Mouse (Mus musculus) hindbrain, embryonic 11.5 days (tissue): ENCODE measurements around the gene Smyd3. TPM values are rescaled to one million over a fixed set of nuclear protein-coding genes. Genes with fewer than 3 reads are reported as not detected.
A peak's percentile ranks its signal among the peaks of the same experiment; 100 is the strongest.

ENCODE experiments used
- ATAC-seq: fragments of 200-750 bp; cut with Nextera tagmentation; 2 replicates; pipeline ENCODE4 v1.8.0; 2017; ENCODE audit warnings: mild to moderate bottlenecking, moderate TSS enrichment, moderate library complexity; ENCODE audit not compliant: low FRiP score
- DNase-seq: peaks from one replicate; pipeline ENCODE4 v3.0.0-alpha.2; 2015; ENCODE audit warnings: low spot score
- H3K27ac ChIP-seq: fragments of 300-500 bp; sonication (generic); 2 replicates; pipeline ENCODE4 v1.5.1; 2014; ENCODE audit warnings: mild to moderate bottlenecking, low read depth, low read length
- H3K27me3 ChIP-seq: fragments of 300-500 bp; sonication (generic); 2 replicates; pipeline ENCODE4 v1.6.1; 2014; ENCODE audit warnings: mild to moderate bottlenecking, low read length, moderate library complexity, mixed read lengths; ENCODE audit not compliant: control insufficient read depth, insufficient read depth
- H3K36me3 ChIP-seq: fragments of 300-500 bp; sonication (generic); 2 replicates; pipeline ENCODE4 v1.6.1; 2014; ENCODE audit warnings: mild to moderate bottlenecking, low read length, moderate library complexity, mixed read lengths; ENCODE audit not compliant: control insufficient read depth, insufficient read depth
- H3K4me1 ChIP-seq: fragments of 300-500 bp; sonication (generic); replicated peaks from 2 replicates; pipeline ENCODE4 v1.6.1; 2014; ENCODE audit warnings: low read length, mixed read lengths; ENCODE audit not compliant: control insufficient read depth, insufficient read depth
- H3K4me2 ChIP-seq: fragments of 300-500 bp; sonication (generic); replicated peaks from 2 replicates; pipeline ENCODE4 v1.6.1; 2014; ENCODE audit warnings: mild to moderate bottlenecking, low read depth, low read length
- H3K4me3 ChIP-seq: fragments of 300-500 bp; sonication (generic); 2 replicates; pipeline ENCODE4 v1.5.1; 2014; ENCODE audit warnings: low read depth, low read length
- H3K9ac ChIP-seq: fragments of 300-500 bp; sonication (generic); 2 replicates; pipeline ENCODE4 v1.6.1; 2014; ENCODE audit warnings: low read depth, low read length
- H3K9me3 ChIP-seq: fragments of 300-500 bp; sonication (generic); 2 replicates; pipeline ENCODE4 v1.6.1; 2016; ENCODE audit warnings: low read length; ENCODE audit not compliant: control insufficient read depth
- WGBS: fragments of 180-500 bp; shearing (Covaris S2); extraction: QIAGEN DNeasy Blood & Tissue Kit; methylation state at CpG from one replicate; pipeline ENCODE4 v1.1.7; 2014; 5-methylcytosine and 5-hydroxymethylcytosine counted together
- polyA plus RNA-seq: library from polyadenylated mRNA; unstranded; fragments of >200 nt; fragmentation: Nextera tagmentation; extraction: Ambion mirVana; gene quantifications from 2 replicates; pipeline ENCODE4 v1.2.1, GENCODE M21; 2014

Smyd3 gene
- polyA plus RNA-seq, 1 experiment from 2014 or later, result 16.9 TPM

DNA sequence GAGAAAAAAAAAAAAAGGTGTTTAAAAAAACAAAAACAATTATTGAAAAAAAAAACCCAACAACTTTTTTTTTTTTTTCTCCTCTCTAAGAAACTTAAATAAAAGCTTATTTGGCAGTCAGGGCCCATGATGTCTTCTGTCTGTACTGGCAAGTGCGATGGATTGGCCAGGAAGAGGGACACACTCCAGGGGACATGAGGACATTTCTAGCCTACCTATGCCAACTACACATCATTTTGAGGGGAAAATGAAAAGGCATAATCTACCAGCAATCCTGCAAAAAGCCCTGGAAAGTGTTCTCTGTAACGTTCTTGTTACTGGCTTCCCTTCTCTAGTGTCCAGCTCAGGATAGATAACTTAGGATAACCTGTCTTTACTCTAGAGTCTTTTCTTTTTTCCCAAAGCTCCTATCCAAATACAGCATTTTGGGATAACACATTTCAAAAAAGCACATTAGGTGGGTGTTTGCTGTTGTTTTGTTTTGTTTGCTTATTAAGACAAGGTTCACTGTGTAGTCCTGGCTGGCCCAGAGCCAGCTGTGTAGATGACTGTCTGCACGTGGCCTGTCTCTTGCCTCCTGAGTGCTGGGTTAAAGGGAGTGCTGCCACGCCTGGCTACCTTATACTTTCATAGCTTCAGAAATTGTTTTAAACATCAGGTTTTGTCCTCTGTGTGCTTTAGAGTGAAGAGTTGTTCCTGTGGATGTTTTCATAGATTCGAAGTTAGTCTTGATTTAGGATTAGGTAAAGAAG lies 35.5 kb upstream of the Smyd3 start:
- H3K9ac ChIP-seq, result no peak overlapping the region
- H3K9me3 ChIP-seq, result no peaks in the 10 kb centered on the region
- ATAC-seq (no peak), DNase-seq (no peak)
- H3K4me2 ChIP-seq, result no peak overlapping the region
- H3K36me3 ChIP-seq, result no peaks in the 10 kb centered on the region
- H3K27ac ChIP-seq, result no peak overlapping the region
- H3K27me3 ChIP-seq, result no peaks in the 10 kb centered on the region
- H3K4me1 ChIP-seq, result no peaks in the 10 kb centered on the region
- no peak overlapping the region for H3K4me3 ChIP-seq
- 86% methylated on average over 5 of the region's 5 CpGs for WGBS

DNA sequence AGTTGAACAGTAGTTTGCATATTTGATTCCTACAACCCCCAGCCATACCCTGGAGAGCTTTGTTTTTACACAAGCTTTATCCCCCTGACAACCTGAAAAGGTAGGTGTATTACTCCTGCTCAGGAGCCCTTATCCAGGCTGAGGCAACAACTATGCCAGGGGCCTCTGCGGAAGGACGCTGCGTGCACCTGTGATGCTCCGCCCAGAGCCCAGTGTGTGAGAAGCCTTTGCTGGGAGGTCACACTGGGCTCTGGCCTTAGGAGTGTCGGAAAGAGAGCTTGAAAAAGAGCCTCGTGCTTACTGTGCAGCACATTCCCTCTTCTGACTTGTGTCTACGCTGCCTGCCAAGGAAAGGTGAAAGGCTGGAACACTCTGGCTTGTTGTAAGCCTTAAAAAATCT lies 34.9 kb upstream of the Smyd3 start:
- Histone ChIP-seq H3K4me1 (no peaks in the 10 kb centered on the region; the same call in 1 of the 2 replicates), H3K9me3 (no peaks in the 10 kb centered on the region), H3K27me3 (no peaks in the 10 kb centered on the region), H3K36me3 (no peaks in the 10 kb centered on the region), H3K9ac (no peak overlapping the region), H3K4me3 (no peak overlapping the region), H3K27ac (no peak overlapping the region), H3K4me2 (no peak overlapping the region)
- 52% methylated on average over 7 of the region's 7 CpGs for WGBS
- no peak for DNase-seq
- ATAC-seq, result no peak

DNA sequence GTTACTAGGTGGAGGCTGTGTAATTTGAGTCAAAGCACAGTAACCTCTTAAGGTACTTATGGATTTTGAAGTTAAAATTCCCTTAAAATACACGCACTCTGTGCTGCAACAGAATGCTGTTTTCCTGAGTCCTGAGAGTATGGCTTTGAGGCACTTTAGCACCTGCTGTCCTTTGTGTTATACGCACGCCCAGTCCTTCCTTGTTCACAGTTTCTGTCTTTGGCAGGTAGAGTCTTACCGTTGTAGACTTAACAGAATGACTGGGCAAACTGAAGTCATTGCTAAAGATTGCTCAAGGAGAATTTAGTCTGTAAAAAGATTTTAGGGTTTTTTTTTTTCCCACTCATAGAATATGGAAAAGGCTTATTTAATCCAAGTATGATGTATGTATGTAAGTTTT lies 34.1 kb upstream of the Smyd3 start:
- no peak overlapping the region for H3K4me3 ChIP-seq
- no peak for ATAC-seq
- H3K4me1 ChIP-seq, result no peaks in the 10 kb centered on the region; the same call in 1 of the 2 replicates
- H3K9me3 ChIP-seq, result no peaks in the 10 kb centered on the region
- no peaks in the 10 kb centered on the region for H3K27me3 ChIP-seq
- no peak overlapping the region for H3K9ac ChIP-seq
- no peaks in the 10 kb centered on the region for H3K36me3 ChIP-seq
- no peak for DNase-seq
- no peak overlapping the region for H3K27ac ChIP-seq
- no peak overlapping the region for H3K4me2 ChIP-seq
- WGBS, result 94% methylated on average over 4 of the region's 4 CpGs

DNA sequence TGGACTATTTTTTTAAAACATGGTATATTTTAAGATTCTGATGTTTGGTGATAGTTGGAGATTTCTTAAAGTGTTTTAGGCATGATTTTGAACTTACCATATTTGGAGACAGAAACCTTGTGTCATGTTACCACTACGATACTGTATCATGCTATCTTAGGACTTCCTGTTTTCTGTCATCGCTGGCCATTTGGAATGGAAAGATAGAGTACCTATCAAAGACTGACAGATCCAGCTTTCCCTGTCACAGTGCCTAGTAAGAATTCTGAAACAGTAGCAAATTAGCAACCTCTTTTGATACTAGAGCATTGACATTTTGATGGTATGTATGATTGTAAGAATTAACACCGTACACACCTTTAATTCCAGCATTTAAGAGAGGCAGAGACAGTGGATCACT lies 33.5 kb upstream of the Smyd3 start:
- H3K4me1 ChIP-seq, result no peaks in the 10 kb centered on the region; the same call in 1 of the 2 replicates
- no peak overlapping the region for H3K4me3 ChIP-seq
- H3K9me3 ChIP-seq, result no peaks in the 10 kb centered on the region
- ATAC-seq (no peak), DNase-seq (no peak)
- no peaks in the 10 kb centered on the region for H3K36me3 ChIP-seq
- no peaks in the 10 kb centered on the region for H3K27me3 ChIP-seq
- no peak overlapping the region for H3K4me2 ChIP-seq
- H3K27ac ChIP-seq, result no peak overlapping the region
- H3K9ac ChIP-seq, result no peak overlapping the region
- WGBS, result 91% methylated on average over 3 of the region's 3 CpGs

DNA sequence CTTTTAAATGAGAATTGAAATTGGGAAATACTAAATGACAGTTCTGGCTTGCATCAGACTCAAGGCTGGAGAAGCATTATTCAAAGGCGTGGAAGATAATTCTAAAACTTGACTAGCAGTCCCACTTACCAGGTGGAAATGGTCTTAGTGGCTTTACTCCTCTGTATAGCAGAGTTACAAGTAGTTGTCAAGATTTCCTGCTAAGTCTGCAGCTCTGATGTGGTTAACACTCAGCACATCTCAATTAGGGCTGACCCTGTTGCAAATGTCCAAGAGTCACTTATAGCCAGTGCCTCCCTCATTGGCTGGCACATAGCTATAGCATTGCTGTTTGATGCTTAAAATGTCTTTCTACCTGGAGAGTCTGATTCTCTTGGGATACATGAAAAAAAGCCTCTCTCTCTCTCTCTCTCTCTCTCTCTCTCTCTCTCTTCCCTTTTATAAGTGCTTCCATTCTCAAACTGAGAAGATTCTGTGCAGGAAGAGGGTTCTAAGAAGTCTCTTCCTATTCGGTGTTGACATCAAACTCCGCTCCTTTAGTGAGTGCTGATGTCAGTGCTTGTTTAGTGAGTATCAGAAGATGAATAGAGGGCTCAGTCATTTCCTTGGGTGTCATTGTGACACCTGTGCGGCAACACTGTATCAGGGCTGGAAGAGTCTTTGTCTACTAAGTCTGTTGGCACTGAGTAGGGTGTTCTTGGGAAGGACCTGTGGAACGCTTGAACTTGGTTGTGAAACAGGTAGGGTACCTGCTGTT lies 31.3 kb upstream of the Smyd3 start:
- DNase-seq (no peak), ATAC-seq (no peak)

DNA sequence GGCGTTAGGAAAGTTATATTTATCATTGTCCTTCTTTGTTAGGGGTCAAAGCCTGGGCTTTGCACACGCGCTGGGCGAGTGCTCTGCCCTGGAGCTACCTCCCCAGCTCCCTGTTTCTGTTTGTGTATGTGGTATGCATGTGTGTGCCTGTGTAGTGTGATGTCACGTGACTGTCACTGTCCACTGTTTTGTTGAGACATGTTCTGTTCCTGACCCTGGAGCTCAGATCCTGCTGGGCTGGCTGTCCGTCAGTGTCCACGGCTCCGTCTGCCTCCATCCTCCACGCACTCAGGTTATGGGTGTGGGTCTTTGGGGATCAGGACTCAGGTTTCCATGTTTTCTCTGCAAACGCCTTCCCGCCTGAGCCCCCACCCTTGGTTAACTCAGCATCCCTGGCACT lies 30.4 kb upstream of the Smyd3 start:
- 58% methylated on average over 11 of the region's 11 CpGs for WGBS
- no peaks in the 10 kb centered on the region; the same call in 1 of the 2 replicates for H3K4me1 ChIP-seq
- H3K9me3 ChIP-seq, result no peaks in the 10 kb centered on the region
- no peak for ATAC-seq
- no peak overlapping the region for H3K9ac ChIP-seq
- no peak overlapping the region for H3K27ac ChIP-seq
- H3K4me2 ChIP-seq, result no peak overlapping the region
- DNase-seq, result no peak
- no peaks in the 10 kb centered on the region for H3K36me3 ChIP-seq
- no peaks in the 10 kb centered on the region for H3K27me3 ChIP-seq
- H3K4me3 ChIP-seq, result no peak overlapping the region

More for the DNA sequence above, 31.3 kb upstream of the Smyd3 start:
- 90% methylated on average over 5 of the region's 5 CpGs for WGBS
- Histone ChIP-seq H3K9me3 (no peaks in the 10 kb centered on the region), H3K27me3 (no peaks in the 10 kb centered on the region), H3K27ac (no peak overlapping the region), H3K9ac (no peak overlapping the region), H3K36me3 (no peaks in the 10 kb centered on the region), H3K4me2 (no peak overlapping the region), H3K4me3 (no peak overlapping the region), H3K4me1 (no peaks in the 10 kb centered on the region; the same call in 1 of the 2 replicates)

DNA sequence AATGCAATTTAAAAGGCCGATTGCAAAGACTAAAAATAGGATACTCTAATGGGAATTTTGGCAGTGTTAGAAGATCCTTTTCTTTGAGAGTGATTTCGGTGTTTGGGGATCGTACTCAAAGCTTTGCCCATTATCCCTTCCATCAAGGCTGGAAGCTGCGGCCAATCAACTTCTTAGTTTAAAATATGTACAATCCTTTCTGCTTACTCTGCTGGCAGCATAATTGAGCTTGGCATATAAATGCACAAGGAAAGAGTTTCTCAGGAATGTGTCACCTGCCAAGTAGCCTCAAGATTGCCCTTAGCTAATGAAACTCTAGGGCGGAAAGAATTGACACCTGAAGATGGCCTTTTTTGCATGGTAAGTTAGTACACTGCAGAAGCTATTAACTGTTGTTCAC lies 29.3 kb upstream of the Smyd3 start:
- WGBS, result 17% methylated on average over 5 of the region's 5 CpGs
- peak overlapping the region; percentile 74 for H3K4me3 ChIP-seq
- peak overlapping the region; percentile 91; the same call in 1 of the 2 replicates for H3K27ac ChIP-seq
- ATAC-seq, result no peak
- peak overlapping the region; percentile 75 for H3K9ac ChIP-seq
- no peaks in the 10 kb centered on the region; the same call in 1 of the 2 replicates for H3K4me1 ChIP-seq
- H3K4me2 ChIP-seq, result peak overlapping the region; percentile 52
- H3K27me3 ChIP-seq, result no peaks in the 10 kb centered on the region
- H3K36me3 ChIP-seq, result no peaks in the 10 kb centered on the region
- no peaks in the 10 kb centered on the region for H3K9me3 ChIP-seq
- DNase-seq, result peak; percentile 31

DNA sequence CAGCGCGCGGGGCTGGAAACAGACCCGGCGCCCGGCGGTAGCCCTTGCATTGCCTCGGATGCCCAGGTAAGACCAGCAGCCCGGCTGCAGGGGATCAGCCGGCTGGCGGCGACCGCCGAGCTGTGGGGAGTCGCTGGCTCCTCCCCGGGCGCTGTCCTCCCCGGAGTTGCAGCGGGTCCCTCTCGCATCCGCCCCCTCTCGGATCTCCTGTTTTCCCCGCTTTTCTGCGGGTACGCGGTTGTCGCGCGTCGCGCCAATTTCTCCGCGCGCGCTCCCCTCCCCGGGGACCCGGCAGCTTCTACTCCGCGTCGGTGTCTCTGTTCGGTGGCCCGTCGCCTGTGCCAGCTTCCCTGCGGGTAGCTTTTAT lies 28.7 kb upstream of the Smyd3 start:
- under 1% methylated on average over 42 of the region's 44 CpGs for WGBS
- H3K36me3 ChIP-seq, result no peaks in the 10 kb centered on the region
- H3K4me2 ChIP-seq, result peak overlapping the region; percentile 52
- peak overlapping the region; percentile 75 for H3K9ac ChIP-seq
- H3K4me1 ChIP-seq, result no peaks in the 10 kb centered on the region; the same call in 1 of the 2 replicates
- ATAC-seq, result peak; percentile 89
- H3K4me3 ChIP-seq, result peak overlapping the region; percentile 74
- H3K27ac ChIP-seq, result peak overlapping the region; percentile 91
- no peaks in the 10 kb centered on the region for H3K9me3 ChIP-seq
- DNase-seq, result no peak
- no peaks in the 10 kb centered on the region for H3K27me3 ChIP-seq
